Mouse (Mus musculus) liver, embryonic 12.5 days (tissue): ENCODE measurements around the gene Pcdh9. TPM values are rescaled to one million over a fixed set of nuclear protein-coding genes. Genes with fewer than 3 reads are reported as not detected.
"Not testable (repeated sequence)": the region's sequence is repeated elsewhere in the genome, so short reads cannot be mapped to it uniquely, and the experiment has no call there.

ENCODE experiments used
- ATAC-seq: fragments of 200-750 bp; cut with Nextera tagmentation; 2 replicates; pipeline ENCODE4 v1.8.0; 2017; ENCODE audit warnings: moderate number of reproducible peaks, mild to moderate bottlenecking, moderate library complexity
- H3K27ac ChIP-seq: fragments of 300-500 bp; sonication (generic); 2 replicates; pipeline ENCODE4 v1.5.1; 2016; ENCODE audit warnings: mild to moderate bottlenecking
- H3K27me3 ChIP-seq: fragments of 300-500 bp; sonication (generic); replicated peaks from 2 replicates; pipeline ENCODE4 v1.6.1; 2016; ENCODE audit warnings: mild to moderate bottlenecking, moderate library complexity
- H3K36me3 ChIP-seq: fragments of 300-500 bp; sonication (generic); 2 replicates; pipeline ENCODE4 v1.6.1; 2016; ENCODE audit warnings: mild to moderate bottlenecking, moderate library complexity
- H3K4me1 ChIP-seq: fragments of 300-500 bp; sonication (generic); 2 replicates; pipeline ENCODE4 v1.6.1; 2016
- H3K4me2 ChIP-seq: fragments of 300-500 bp; sonication (generic); 2 replicates; pipeline ENCODE4 v1.6.1; 2016; ENCODE audit warnings: mild to moderate bottlenecking, moderate library complexity
- H3K4me3 ChIP-seq: fragments of 300-500 bp; sonication (generic); 2 replicates; pipeline ENCODE4 v1.5.1; 2016; ENCODE audit warnings: mild to moderate bottlenecking, moderate library complexity
- H3K9ac ChIP-seq: fragments of 300-500 bp; sonication (generic); 2 replicates; pipeline ENCODE4 v1.6.1; 2016; ENCODE audit warnings: mild to moderate bottlenecking, moderate library complexity
- H3K9me3 ChIP-seq: fragments of 300-500 bp; sonication (generic); replicated peaks from 2 replicates; pipeline ENCODE4 v1.6.1; 2016; ENCODE audit warnings: mild to moderate bottlenecking, moderate library complexity
- WGBS: fragments of 180-500 bp; shearing (Covaris S2); methylation state at CpG from one replicate; pipeline ENCODE4 v1.1.7; 2016; ENCODE audit not compliant: insufficient replicate concordance; 5-methylcytosine and 5-hydroxymethylcytosine counted together
- polyA plus RNA-seq: library from polyadenylated mRNA; unstranded; fragments of >200 nt; fragmentation: Nextera tagmentation; extraction: Ambion mirVana; gene quantifications from 2 replicates; pipeline ENCODE4 v1.2.1, GENCODE M21; 2016

Pcdh9 gene
- polyA plus RNA-seq, 1 experiment from 2014 or later, result 1.0 TPM

DNA sequence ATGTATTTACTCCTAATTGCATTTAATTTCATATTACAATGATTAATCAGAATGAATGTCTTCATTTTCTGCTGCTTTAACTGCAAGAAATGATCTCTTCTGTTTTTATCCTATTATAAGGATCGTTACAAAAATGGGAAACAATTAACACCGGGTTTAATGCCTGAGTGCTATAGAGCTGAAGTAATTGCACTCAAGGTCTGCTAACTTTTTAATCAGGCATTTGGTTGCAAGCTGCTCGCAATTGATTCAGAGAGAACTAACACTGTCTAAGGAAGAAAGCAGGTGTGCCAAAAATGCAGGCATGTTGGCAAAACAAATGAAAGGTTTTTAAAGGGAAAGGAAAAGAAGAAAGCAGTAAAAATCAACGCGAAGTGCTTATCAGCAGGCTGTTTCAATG, 549.1 kb downstream of the Pcdh9 start:
- H3K36me3 ChIP-seq, result no peaks in the 10 kb centered on the region
- no peak overlapping the region for H3K4me2 ChIP-seq
- no peak overlapping the region for H3K27ac ChIP-seq
- no peaks in the 10 kb centered on the region for H3K4me1 ChIP-seq
- 50% methylated on average over 5 of the region's 5 CpGs for WGBS
- no peak overlapping the region for H3K4me3 ChIP-seq
- no peaks in the 10 kb centered on the region for H3K27me3 ChIP-seq
- ATAC-seq, result no peak
- no peak overlapping the region for H3K9ac ChIP-seq
- no peaks in the 10 kb centered on the region for H3K9me3 ChIP-seq

DNA sequence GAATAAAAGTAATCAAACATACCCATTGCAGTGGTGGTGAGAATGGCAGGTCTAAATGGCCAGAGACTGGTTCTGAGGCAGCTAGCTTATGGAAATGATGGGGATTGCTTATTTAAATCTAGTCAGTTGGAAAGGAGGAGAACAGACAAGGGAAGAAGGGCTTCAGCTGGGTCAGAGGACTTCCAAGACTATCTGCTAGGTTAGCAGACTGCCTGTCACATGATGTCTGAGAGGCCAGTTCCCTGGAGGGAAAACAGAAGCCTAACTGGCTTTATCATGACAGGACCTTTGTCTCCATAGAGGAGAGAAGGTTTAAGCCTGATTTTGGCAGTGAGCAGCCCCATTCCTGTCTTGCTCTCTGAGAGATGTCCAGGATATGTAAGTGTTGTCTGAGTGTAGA, 561.2 kb downstream of the Pcdh9 start:
- Histone ChIP-seq H3K4me2 (no peak overlapping the region), H3K9me3 (no peaks in the 10 kb centered on the region), H3K4me3 (no peak overlapping the region), H3K27me3 (no peaks in the 10 kb centered on the region), H3K9ac (no peak overlapping the region), H3K4me1 (no peaks in the 10 kb centered on the region), H3K36me3 (no peaks in the 10 kb centered on the region), H3K27ac (no peak overlapping the region)
- no peak for ATAC-seq

DNA sequence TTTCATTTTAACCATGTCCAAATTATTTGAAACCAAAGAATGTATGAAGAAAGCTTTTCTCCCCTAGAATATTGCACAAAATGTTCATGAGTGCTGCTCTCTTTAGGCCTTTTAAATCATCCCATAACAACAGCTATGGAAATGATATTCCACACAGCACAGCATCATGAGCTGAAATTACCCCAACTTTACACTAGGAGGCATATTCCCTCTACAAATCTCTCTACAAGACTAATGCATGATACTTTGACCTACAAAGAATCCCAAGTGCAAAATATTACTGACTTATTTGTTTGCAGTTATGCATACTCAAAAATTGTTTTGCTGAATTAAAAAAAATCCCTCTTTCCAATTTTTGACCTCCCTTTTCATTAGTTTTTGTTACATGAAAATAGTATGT, 573.1 kb downstream of the Pcdh9 start:
- no peak for ATAC-seq
- no peaks in the 10 kb centered on the region for H3K9me3 ChIP-seq
- H3K27me3 ChIP-seq, result no peaks in the 10 kb centered on the region
- no peak overlapping the region for H3K4me2 ChIP-seq
- no peak overlapping the region for H3K27ac ChIP-seq
- H3K4me3 ChIP-seq, result no peak overlapping the region
- H3K4me1 ChIP-seq, result no peaks in the 10 kb centered on the region
- H3K9ac ChIP-seq, result no peak overlapping the region
- no peaks in the 10 kb centered on the region for H3K36me3 ChIP-seq

DNA sequence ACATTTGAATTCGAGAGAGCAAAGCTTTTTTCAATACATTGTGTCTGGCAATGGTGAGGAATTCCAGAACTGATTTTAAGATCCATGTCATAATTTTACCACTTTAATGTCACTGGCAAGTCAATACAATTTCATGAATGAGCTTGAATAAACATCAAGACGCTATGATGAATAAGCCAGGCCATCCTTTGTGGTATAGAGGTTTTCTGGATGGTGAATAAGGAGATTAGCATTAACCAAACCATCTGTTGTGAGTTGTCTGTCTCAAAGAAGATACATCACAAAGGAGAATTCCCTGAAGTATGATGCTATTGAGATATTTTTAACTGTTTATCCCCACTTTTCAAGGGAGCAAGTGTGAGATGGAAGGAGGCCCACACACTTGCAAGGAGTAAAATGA, 602.1 kb downstream of the Pcdh9 start:
- no peak overlapping the region for H3K27ac ChIP-seq
- WGBS, result 53% methylated on average over 2 of the region's 2 CpGs
- H3K9ac ChIP-seq, result no peak overlapping the region

DNA sequence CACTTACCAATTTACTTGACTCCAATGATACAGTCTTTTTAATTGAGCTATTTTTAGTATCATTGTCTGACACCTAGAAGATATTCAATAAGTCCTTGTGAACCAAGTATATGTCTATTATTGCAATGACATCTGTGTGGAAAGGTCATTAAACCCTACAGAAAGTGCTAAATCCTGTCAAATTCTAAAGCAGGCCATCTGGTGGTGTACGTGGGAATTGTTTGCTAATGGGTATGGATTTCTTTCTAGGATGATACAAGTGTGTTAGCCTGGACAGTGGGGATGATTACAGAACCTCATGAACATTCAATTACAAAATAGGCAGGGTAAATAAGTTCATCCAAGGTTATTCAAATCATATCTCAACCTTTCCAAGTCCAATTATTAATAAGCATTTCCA, 602.8 kb downstream of the Pcdh9 start:
- WGBS, result 52% methylated on average over 1 of the region's 1 CpGs
- Histone ChIP-seq H3K27ac (no peak overlapping the region), H3K9me3 (no peaks in the 10 kb centered on the region), H3K4me1 (no peaks in the 10 kb centered on the region), H3K9ac (no peak overlapping the region), H3K4me2 (no peak overlapping the region), H3K36me3 (no peaks in the 10 kb centered on the region), H3K27me3 (no peaks in the 10 kb centered on the region), H3K4me3 (no peak overlapping the region)
- ATAC-seq, result no peak

More for the DNA sequence above, 602.1 kb downstream of the Pcdh9 start:
- Histone ChIP-seq H3K27me3 (no peaks in the 10 kb centered on the region), H3K4me3 (no peak overlapping the region), H3K36me3 (no peaks in the 10 kb centered on the region), H3K4me1 (no peaks in the 10 kb centered on the region), H3K4me2 (no peak overlapping the region), H3K9me3 (no peaks in the 10 kb centered on the region)
- no peak for ATAC-seq

DNA sequence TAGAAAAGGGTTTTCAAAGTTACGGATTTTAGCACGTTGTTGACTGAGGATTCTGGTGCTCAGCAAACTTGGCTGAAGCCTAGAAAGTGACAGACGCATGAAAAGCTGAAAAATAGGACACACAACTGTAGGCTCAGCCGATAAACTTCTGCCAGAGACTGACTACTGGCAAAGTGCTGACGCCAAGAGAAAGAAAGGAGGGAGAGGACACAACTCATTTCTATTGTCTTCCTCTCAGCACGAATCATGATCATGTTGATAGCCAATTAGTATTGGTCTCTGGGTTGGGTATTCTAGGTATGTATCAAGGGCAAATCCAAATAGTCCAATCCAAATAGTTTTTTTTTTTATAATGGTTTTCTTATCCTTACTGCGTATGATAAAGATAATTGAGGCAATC, 605.3 kb downstream of the Pcdh9 start:
- Histone ChIP-seq H3K4me2 (no peak overlapping the region), H3K27me3 (no peaks in the 10 kb centered on the region), H3K9ac (no peak overlapping the region), H3K4me1 (no peaks in the 10 kb centered on the region), H3K9me3 (no peaks in the 10 kb centered on the region), H3K36me3 (no peaks in the 10 kb centered on the region), H3K27ac (no peak overlapping the region), H3K4me3 (no peak overlapping the region)
- 73% methylated on average over 7 of the region's 7 CpGs for WGBS
- ATAC-seq, result no peak

DNA sequence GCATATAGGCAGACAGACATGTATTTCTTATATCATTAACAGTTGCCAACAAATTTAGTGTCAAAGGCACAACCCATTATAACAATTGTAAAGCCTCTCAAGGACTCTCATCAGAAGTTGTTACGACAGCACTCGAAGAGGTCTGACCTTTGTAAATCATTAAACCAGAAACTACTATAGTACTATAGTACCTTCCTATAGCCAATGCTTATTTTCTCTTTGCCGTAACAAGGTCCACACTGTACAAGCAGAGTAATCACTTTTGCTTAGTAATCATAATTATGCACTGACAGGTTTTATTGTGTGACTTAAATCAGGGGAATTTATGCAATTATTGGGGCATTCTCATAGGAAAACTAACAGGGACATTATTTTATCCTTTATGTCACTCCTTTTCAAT, 606.5 kb downstream of the Pcdh9 start:
- WGBS, result 76% methylated on average over 3 of the region's 3 CpGs
- no peak overlapping the region for H3K4me2 ChIP-seq
- no peak overlapping the region for H3K27ac ChIP-seq
- H3K4me3 ChIP-seq, result no peak overlapping the region
- no peak overlapping the region for H3K9ac ChIP-seq
- H3K27me3 ChIP-seq, result no peaks in the 10 kb centered on the region
- H3K36me3 ChIP-seq, result no peaks in the 10 kb centered on the region
- peak; percentile 46; the same call in 1 of the 2 replicates for ATAC-seq
- no peaks in the 10 kb centered on the region for H3K9me3 ChIP-seq
- no peaks in the 10 kb centered on the region for H3K4me1 ChIP-seq

DNA sequence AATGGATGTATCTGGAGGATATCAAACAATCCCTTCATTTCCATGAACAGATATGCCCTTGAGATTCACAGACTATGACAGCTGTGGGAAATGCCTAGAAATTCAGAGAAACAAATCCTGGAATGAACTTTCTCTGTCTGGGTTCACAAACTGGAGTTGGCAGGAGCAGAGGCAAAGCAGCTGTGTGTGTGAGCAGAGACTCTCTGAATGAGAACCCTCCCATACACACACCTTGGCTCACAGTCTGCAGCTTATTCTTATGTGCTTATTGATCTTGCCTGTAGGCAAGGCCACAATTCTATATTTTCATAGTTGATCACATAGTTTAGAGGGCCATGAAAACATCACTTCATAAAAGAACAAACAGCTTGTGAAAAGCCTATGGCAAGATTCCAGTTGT, 614.8 kb downstream of the Pcdh9 start:
- no peak overlapping the region for H3K27ac ChIP-seq
- H3K4me1 ChIP-seq, result no peaks in the 10 kb centered on the region
- H3K4me2 ChIP-seq, result no peak overlapping the region
- H3K36me3 ChIP-seq, result no peaks in the 10 kb centered on the region
- H3K9me3 ChIP-seq, result no peaks in the 10 kb centered on the region
- no peaks in the 10 kb centered on the region for H3K27me3 ChIP-seq
- ATAC-seq, result no peak
- no peak overlapping the region for H3K4me3 ChIP-seq
- H3K9ac ChIP-seq, result no peak overlapping the region

DNA sequence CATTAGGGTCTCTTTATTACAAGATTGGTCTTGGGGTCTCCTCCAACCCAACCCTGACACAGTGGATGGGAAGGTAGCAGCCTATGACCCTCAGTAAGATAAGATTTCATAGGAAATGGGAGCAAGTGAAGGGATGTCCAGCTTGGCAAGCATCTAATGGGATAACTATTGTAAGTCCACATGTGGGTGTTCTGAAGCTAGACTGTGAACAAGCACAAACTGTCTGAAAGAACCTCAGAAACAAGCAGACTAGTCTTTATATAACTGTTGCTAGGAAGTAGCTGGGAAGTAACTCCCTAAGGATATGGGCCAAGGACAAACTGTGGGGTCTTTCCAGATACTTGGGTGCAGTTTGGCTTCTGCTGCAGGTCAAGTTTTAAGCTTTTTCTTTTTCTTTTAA, 615.7 kb downstream of the Pcdh9 start:
- Histone ChIP-seq H3K4me2 (no peak overlapping the region), H3K4me3 (no peak overlapping the region), H3K36me3 (no peaks in the 10 kb centered on the region)

DNA sequence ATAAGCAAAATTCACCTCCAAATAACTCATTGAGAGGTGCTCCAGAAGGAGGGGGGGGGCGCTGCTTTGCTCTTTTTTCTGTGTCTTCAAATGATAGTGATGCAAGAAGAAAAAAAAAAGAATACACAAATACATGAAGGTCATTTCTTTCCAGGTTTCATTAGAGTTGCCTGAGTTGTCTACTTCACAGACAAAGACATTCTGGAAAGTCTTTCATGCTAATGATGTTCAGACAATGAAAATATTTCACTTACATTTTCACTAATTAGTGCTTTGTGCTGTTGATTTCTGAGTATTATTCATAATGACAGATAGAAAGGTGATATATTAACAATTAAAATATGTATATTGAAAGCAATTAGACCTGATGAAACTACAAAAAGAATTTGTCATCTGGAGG, 637.1 kb downstream of the Pcdh9 start:
- Histone ChIP-seq H3K4me1 (no peaks in the 10 kb centered on the region), H3K9me3 (no peaks in the 10 kb centered on the region), H3K9ac (no peak overlapping the region), H3K27me3 (no peaks in the 10 kb centered on the region), H3K36me3 (no peaks in the 10 kb centered on the region), H3K4me3 (no peak overlapping the region), H3K27ac (no peak overlapping the region), H3K4me2 (no peak overlapping the region)
- 44% methylated on average over 1 of the region's 1 CpGs for WGBS
- no peak for ATAC-seq

More for the DNA sequence above, 615.7 kb downstream of the Pcdh9 start:
- Histone ChIP-seq H3K27me3 (no peaks in the 10 kb centered on the region), H3K9me3 (no peaks in the 10 kb centered on the region), H3K9ac (no peak overlapping the region), H3K27ac (no peak overlapping the region), H3K4me1 (no peaks in the 10 kb centered on the region)
- no peak for ATAC-seq

DNA sequence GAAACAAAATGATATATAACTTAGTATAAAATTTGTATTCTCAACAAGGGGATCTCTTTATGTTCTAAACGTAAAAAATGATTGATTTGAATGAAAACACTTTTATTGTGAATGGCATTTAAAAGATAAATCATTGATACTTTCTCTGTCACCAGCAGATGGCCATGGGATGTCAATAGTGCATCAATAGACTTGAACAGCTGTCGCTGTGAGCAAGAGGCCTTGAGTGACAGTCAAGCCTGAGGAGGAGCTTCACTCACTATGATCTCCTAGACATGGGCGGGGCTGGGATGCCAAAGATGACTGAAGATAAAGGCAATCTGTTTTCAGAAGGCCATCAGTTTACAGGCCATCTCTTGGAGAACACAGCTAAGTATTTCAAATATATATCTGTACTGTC, 650.2 kb downstream of the Pcdh9 start:
- ATAC-seq, result no peak
- H3K27me3 ChIP-seq, result no peaks in the 10 kb centered on the region
- H3K36me3 ChIP-seq, result no peaks in the 10 kb centered on the region
- H3K9me3 ChIP-seq, result no peaks in the 10 kb centered on the region
- no peaks in the 10 kb centered on the region for H3K4me1 ChIP-seq
- no peak overlapping the region for H3K27ac ChIP-seq
- no peak overlapping the region for H3K4me2 ChIP-seq
- H3K4me3 ChIP-seq, result no peak overlapping the region
- no peak overlapping the region for H3K9ac ChIP-seq
- WGBS, result 48% methylated on average over 3 of the region's 3 CpGs

DNA sequence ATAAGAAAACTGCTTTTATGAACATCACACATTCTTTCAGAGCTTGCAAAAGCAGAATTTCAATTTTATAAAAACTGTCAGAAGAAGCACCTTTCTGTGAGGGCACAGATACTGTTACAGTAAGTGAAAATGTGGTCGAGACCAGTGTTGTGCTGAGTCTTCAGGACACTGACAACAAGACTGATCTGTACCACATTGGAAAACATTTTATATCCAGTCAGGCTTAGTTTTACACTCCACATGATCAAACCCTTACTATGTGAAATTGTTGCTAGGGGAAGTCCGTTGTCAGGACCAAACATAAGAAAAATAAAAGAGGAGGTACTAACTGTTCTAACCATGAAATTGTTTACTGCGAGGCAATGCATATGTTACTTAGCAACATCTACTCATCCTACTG, 656.1 kb downstream of the Pcdh9 start:
- Histone ChIP-seq H3K27ac (no peak overlapping the region), H3K4me2 (no peak overlapping the region), H3K4me1 (no peaks in the 10 kb centered on the region), H3K36me3 (no peaks in the 10 kb centered on the region), H3K9ac (no peak overlapping the region), H3K27me3 (no peaks in the 10 kb centered on the region), H3K4me3 (no peak overlapping the region), H3K9me3 (no peaks in the 10 kb centered on the region)
- 68% methylated on average over 3 of the region's 3 CpGs for WGBS
- no peak for ATAC-seq

DNA sequence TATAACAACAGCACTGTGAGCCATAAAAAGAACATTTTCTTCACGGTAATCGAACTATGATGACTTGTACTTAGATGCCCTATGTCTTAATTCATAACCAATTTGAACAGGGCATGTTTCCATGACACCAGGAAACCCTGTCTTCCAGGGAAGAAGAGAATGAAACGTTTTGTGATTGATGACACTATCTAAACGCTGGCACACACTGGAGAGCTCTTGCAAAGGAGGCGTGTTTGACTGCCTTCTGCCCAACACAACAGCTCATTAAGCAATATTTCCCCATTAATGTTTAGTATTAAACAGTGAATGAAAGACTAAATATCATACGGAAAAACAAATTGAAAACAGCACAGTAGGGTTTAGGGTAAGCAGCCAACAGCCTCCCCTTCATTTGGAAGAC, 656.9 kb downstream of the Pcdh9 start:
- Histone ChIP-seq H3K27me3 (no peaks in the 10 kb centered on the region), H3K9me3 (no peaks in the 10 kb centered on the region), H3K36me3 (no peaks in the 10 kb centered on the region), H3K9ac (no peak overlapping the region), H3K4me1 (no peaks in the 10 kb centered on the region), H3K4me2 (no peak overlapping the region), H3K4me3 (no peak overlapping the region), H3K27ac (no peak overlapping the region)
- no peak for ATAC-seq
- WGBS, result 50% methylated on average over 6 of the region's 6 CpGs

DNA sequence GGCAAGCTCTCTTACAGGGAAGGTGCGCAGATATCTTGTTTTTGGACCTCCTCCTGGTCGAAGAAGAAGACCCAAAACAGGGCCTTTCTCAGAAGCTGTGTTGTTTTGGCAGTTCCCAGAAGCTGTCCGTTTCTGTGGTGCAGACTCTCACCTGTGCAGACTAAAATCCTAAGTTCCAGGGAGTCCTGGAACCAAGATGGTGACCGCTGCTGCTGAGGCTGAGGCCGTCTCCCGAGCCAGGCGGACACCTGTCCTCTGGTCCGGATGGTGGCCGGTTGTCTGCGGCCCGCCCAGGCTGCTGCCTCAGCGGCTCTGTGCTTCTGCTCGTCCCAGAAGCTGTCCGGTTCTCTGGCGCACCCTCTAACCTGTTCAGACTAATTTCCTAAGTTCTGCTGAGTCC, 675.6 kb downstream of the Pcdh9 start:
- not testable (repeated sequence) for H3K9ac ChIP-seq, H3K27me3 ChIP-seq, H3K9me3 ChIP-seq, H3K4me2 ChIP-seq, H3K4me3 ChIP-seq, H3K36me3 ChIP-seq, H3K27ac ChIP-seq, H3K4me1 ChIP-seq, ATAC-seq
- 72% methylated on average over 4 of the region's 15 CpGs for WGBS
